Mouse (Mus musculus) small intestine, adult 2 months (tissue): ENCODE data around the gene Bglap3. TPM values are rescaled to one million over a fixed set of nuclear protein-coding genes. Genes with fewer than 3 reads are reported as not detected.
"Not testable (repeated sequence)": the region's sequence is repeated elsewhere in the genome, so short reads cannot be mapped to it uniquely, and the experiment has no call there.

ENCODE experiments used
- H3K27ac ChIP-seq: fragments of 200-500 bp; 2 replicates; pipeline ENCODE4 v1.5.1; 2012; ENCODE audit warnings: low read depth, low read length, control low read depth, inconsistent platforms; ENCODE audit not compliant: insufficient read depth
- H3K27me3 ChIP-seq: fragments of 200-500 bp; 2 replicates; pipeline ENCODE4 v1.6.1; 2012; ENCODE audit warnings: mild to moderate bottlenecking, moderate library complexity, low read length, inconsistent platforms; ENCODE audit not compliant: control insufficient read depth, insufficient read depth
- H3K36me3 ChIP-seq: fragments of 200-500 bp; 2 replicates; pipeline ENCODE4 v1.6.1; 2012; ENCODE audit warnings: mild to moderate bottlenecking, low read length, control low read depth, inconsistent platforms; ENCODE audit not compliant: control insufficient read depth, insufficient read depth
- H3K4me1 ChIP-seq: fragments of 200-500 bp; 2 replicates; pipeline ENCODE4 v1.6.1; 2012; ENCODE audit warnings: low read length, inconsistent platforms, mixed read lengths; ENCODE audit not compliant: control insufficient read depth, insufficient read depth, insufficient read length
- H3K4me3 ChIP-seq: fragments of 200-500 bp; 2 replicates; pipeline ENCODE4 v1.5.1; 2012; ENCODE audit warnings: low read depth, mild to moderate bottlenecking, control low read depth, inconsistent platforms, low read length, moderate library complexity
- CTCF ChIP-seq: fragments of 200-500 bp; IDR thresholded peaks from 2 replicates; pipeline ENCODE4 v1.5.1; 2012; ENCODE audit warnings: low read depth, mild to moderate bottlenecking, control low read depth, inconsistent platforms, low read length, moderate library complexity, mixed read lengths; ENCODE audit not compliant: insufficient replicate concordance, insufficient read length; ENCODE audit errors: extremely low read depth
- POLR2A ChIP-seq: fragments of 200-500 bp; IDR thresholded peaks from 2 replicates; pipeline ENCODE4 v1.6.1; 2012; ENCODE audit warnings: low read depth, mild to moderate bottlenecking, control low read depth, inconsistent platforms, low read length, moderate library complexity
- WGBS: fragments of 180-500 bp; shearing (Covaris S2); methylation state at CpG from one replicate; pipeline ENCODE4 v1.1.7; 2018; 5-methylcytosine and 5-hydroxymethylcytosine counted together
- polyA plus RNA-seq: library from polyadenylated mRNA; depleted of rRNA; stranded (reverse); fragments of >200 nt; gene quantifications from 2 replicates; pipeline ENCODE4 v1.2.3, GENCODE M21; 2012

Bglap3 gene
- polyA plus RNA-seq, 1 experiment: 2.2 TPM

DNA sequence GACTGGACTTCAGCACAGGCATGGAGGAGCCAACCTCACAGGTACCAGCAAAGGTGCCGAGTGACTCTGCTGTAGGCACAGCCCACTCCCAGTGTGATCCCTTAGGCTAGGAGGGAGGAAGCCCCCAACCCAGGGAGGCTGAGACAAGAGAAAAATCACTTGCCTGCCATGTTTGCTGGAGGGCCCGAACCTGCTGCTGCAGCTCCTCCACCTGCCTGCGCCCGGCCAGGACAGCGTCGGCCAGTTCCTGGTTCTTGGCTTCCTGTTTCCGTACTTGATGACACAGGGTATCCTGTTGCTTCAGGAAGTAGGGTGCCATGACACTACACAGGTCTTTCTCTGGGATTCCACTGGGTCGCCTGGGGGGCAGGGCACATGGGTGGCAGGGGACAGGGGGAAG is 23.2 kb upstream of the Bglap3 start:
- H3K4me3 ChIP-seq: peak overlapping the region; percentile 8; the same call in 1 of the 2 replicates
- H3K27ac ChIP-seq: no peak overlapping the region
- peaks cover 13% of the 10 kb centered on the region; the same call in 1 of the 2 replicates for H3K36me3 ChIP-seq
- H3K4me1 ChIP-seq: no peaks in the 10 kb centered on the region
- peaks cover 5% of the 10 kb centered on the region; the same call in 1 of the 2 replicates for H3K27me3 ChIP-seq
- WGBS: 83% methylated on average over 8 of the region's 8 CpGs
- TF ChIP-seq POLR2A: no peak
- no peak for TF ChIP-seq CTCF

GRCm38 (mm10) chr3:88395288-88395687 is 22.7 kb upstream of the Bglap3 start:
- Histone ChIP-seq H3K27ac (no peak overlapping the region), H3K4me1 (no peaks in the 10 kb centered on the region), H3K36me3 (peaks cover 12% of the 10 kb centered on the region), H3K4me3 (peak overlapping the region; percentile 8; the same call in 1 of the 2 replicates), H3K27me3 (peaks cover 9% of the 10 kb centered on the region)
- WGBS: 93% methylated on average over 6 of the region's 6 CpGs
- TF ChIP-seq POLR2A (no peak), CTCF (no peak)

GRCm38 (mm10) chr3:88393776-88394375 is 21.3 kb upstream of the Bglap3 start:
- Histone ChIP-seq H3K27ac (no peak overlapping the region), H3K36me3 (peaks cover 8% of the 10 kb centered on the region), H3K4me1 (no peaks in the 10 kb centered on the region), H3K4me3 (no peak overlapping the region), H3K27me3 (peaks cover 19% of the 10 kb centered on the region)
- TF ChIP-seq POLR2A: no peak
- no peak for TF ChIP-seq CTCF
- WGBS: 83% methylated on average over 9 of the region's 9 CpGs

DNA sequence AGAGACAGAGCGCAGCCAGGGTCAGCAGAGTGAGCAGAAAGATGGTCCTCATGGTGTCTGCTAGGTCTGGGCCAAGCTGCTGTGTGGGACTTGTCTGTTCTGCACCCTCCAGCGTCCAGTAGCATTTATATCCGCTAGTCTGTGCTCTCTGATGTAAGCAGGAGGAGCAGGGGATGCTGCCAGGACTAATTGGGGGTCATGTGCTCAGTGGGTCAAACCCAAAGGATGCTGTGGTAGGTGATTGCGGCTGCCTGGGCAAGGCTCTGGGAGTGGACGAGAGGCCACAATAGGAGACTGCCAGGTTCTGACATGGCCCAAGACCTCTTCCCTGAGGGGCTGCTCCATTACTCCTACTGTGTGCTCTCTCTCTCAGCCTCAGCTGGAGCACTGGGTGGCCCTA is 11.8 kb upstream of the Bglap3 start, which contains the start of gene Bglap:
TSS of gene Bglap (minus strand) at position 101 of the 400 bp plus-strand sequence.
- Histone ChIP-seq H3K36me3 (no peaks in the 10 kb centered on the region), H3K27me3 (0 out of 2 replicates have a peak, but pooled peaks cover 2% of the 10 kb centered on the region), H3K27ac (no peak within 1 kb of the TSS), H3K4me3 (no peak within 1 kb of the TSS), H3K4me1 (no peaks in the 10 kb centered on the region; the same call in 1 of the 2 replicates)
- 78% methylated on average over 5 of the region's 5 CpGs for WGBS
- TF ChIP-seq CTCF (no peak), POLR2A (no peak)

- WGBS: 59% methylated on average over 3 of the region's 7 CpGs
- not testable (repeated sequence) for H3K4me1 ChIP-seq, H3K27ac ChIP-seq, H3K4me3 ChIP-seq, H3K27me3 ChIP-seq, H3K36me3 ChIP-seq
These were observed 9.8 kb upstream of the Bglap3 start for GRCm38 (mm10) chr3:88382383-88382782.

DNA sequence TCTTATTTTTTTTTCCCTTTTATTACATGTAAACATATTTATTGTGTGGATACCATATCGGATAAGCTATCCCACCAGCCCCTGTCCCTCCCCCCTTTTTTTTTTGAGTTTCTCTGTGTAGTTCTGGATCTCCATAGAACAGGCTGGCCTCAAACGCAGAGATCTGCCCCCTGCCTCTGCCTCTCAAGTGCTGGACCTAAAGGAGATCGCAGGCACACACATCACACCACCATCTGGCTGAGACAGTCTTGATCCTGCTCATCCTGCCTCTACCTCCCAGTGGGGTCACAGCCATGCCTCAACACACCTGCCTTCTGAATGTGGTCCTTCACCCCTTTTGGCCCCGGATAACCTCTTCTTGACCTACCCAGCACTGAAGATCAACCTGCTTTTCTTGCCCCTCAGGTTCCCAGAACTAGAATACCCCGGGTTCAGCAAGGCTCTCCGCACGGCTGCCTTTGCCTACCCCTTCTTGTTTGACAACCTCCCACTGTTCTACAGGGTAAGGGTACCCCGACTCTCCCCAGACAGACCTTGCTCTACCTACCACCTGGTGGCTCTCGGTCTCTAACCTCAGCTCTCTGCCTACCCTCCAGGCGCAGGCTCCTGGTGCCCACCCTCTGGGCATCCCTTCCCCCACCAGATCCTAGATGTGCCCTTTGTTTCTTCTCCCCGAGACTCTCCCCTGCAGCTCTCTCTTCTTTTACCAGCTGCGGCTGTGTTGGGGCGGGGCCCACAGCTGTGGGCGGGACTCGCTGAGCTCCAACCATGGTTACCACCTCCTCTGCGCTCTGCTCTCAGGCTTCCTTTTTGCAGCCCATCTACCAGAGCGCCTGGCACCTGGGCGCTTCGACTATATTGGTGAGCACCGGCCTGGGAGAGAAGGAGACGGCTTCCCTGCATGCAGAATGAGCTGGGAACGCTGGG is 9.1 kb upstream of the Bglap3 start:
- H3K27ac ChIP-seq, H3K4me1 ChIP-seq, H3K36me3 ChIP-seq, H3K4me3 ChIP-seq, H3K27me3 ChIP-seq: not testable (repeated sequence)
- 14% methylated on average over 22 of the region's 22 CpGs for WGBS

- not testable (repeated sequence) for H3K4me3 ChIP-seq, H3K36me3 ChIP-seq, H3K27me3 ChIP-seq, H3K4me1 ChIP-seq, H3K27ac ChIP-seq
- 88% methylated on average over 5 of the region's 5 CpGs for WGBS
These were observed 6.1 kb upstream of the Bglap3 start, which contains the start of gene Bglap2 for GRCm38 (mm10) chr3:88378599-88378998. Gene Bglap2, minus strand, starts transcription at chr3:88378699.

DNA sequence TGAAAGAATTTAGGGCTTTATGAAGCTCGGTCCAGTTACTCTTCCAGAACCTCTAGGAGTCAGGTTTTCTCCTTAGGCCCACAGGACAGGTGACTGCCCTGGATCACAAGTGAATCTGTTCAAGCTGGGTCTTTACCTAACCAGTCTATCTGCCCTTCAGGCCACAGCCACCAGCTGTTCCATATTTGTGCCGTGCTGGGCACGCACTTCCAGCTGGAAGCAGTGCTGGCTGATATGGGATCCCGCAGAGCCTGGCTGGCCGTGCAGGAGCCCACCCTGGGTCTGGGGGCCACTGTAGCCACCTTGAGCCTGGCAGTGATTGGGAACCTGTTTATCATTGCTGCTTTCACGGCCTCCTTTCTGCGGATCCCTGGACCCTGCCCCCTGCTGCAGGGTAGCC is 4.1 kb upstream of the Bglap3 start:
- H3K4me3 ChIP-seq, H3K36me3 ChIP-seq: not testable (repeated sequence)
- 31% methylated on average over 6 of the region's 7 CpGs for WGBS

DNA sequence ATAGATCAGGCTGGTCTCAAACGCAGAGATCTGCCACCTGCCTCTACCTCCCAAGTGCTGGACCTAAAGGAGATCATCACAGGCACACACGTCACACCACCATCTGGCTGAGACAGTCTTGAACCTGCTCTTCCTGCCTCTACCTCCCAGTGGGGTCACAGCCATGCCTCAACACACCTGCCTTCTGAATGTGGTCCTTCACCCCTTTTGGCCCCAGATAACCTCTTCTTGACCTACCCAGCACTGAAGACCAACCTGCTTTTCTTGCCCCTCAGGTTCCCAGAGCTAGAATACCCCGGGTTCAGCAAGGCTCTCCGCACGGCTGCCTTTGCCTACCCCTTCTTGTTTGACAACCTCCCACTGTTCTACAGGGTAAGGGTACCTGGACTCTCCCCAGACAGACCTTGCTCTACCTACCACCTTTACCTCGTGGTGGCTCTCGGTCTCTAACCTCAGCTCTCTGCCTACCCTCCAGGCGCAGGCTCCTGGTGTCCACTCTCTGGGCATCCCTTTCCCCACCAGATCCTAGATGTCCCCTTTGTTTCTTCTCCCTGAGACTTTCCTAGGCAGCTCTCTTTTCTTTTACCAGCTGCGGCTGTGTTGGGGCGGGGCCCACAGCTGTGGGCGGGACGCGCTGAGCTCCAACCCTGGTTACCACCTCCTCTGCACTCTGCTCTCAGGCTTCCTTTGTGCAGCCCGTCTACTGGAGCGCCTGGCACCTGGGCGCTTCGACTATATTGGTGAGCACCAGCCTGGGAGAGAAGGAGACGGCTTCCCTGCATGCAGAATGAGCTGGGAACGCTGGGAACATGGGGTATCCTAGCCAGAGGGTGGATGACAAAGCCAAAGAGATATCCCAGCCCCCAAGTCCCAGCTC is 3.4 kb upstream of the Bglap3 start:
- H3K4me3 ChIP-seq, H3K4me1 ChIP-seq, H3K27ac ChIP-seq, H3K36me3 ChIP-seq, H3K27me3 ChIP-seq: not testable (repeated sequence)
- WGBS: 11% methylated on average over 19 of the region's 19 CpGs

More for the DNA sequence above, 4.1 kb upstream of the Bglap3 start:
- not testable (repeated sequence) for H3K27me3 ChIP-seq, H3K27ac ChIP-seq, H3K4me1 ChIP-seq

DNA sequence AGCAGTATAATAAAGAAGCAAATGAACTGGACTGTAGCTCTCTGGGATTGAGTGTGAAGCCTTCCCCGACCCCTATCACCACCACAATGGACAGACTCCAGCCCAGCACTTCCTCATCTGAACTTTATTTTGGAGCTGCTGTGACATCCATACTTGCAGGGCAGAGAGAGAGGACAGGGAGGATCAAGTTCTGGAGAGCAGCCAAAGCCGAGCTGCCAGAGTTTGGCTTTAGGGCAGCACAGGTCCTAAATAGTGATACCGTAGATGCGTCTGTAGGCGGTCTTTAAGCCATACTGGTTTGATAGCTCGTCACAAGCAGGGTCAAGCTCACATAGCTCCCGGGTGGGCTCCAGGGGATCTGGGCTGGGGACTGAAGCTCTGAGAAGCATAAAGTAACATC is 4.0 kb downstream of the Bglap3 start:
- H3K4me1 ChIP-seq, H3K27me3 ChIP-seq, H3K4me3 ChIP-seq, H3K27ac ChIP-seq, H3K36me3 ChIP-seq: not testable (repeated sequence)
- WGBS: 91% methylated on average over 7 of the region's 7 CpGs
